Mouse (Mus musculus) Muller cell, postnatal 12 days (primary cell): ENCODE results near the gene Psen1.

Experiments used
- DNase-seq: peaks from one replicate; pipeline ENCODE4 v3.0.0-alpha.2; 2015; ENCODE audit errors: inconsistent ontology term

The Psen1 gene

GRCm38 (mm10) chr12:83726510-83727308 lies 38.8 kb downstream of the Psen1 start:
- no peak for DNase-seq

- DNase-seq: no peak
Measured at GRCm38 (mm10) chr12:83732225-83732624, 44.3 kb downstream of the Psen1 start.

- no peak for DNase-seq
Measured at GRCm38 (mm10) chr12:83734047-83734446, 46.1 kb downstream of the Psen1 start.

- no peak for DNase-seq
Measured at GRCm38 (mm10) chr12:83736236-83736635, 48.3 kb downstream of the Psen1 start.

GRCm38 (mm10) chr12:83738651-83739050 lies 50.7 kb downstream of the Psen1 start:
- DNase-seq: no peak

GRCm38 (mm10) chr12:83741722-83742121 lies 53.8 kb downstream of the Psen1 start:
- no peak for DNase-seq

- DNase-seq: no peak
Measured at GRCm38 (mm10) chr12:83742834-83743233, 54.9 kb downstream of the Psen1 start.

GRCm38 (mm10) chr12:83743712-83744111 lies 55.8 kb downstream of the Psen1 start:
- DNase-seq: no peak

GRCm38 (mm10) chr12:83749186-83749585 lies 61.2 kb downstream of the Psen1 start:
- no peak for DNase-seq

- DNase-seq: no peak
Measured at GRCm38 (mm10) chr12:83752495-83752894, 64.5 kb downstream of the Psen1 start.

GRCm38 (mm10) chr12:83758735-83759134 lies 70.8 kb downstream of the Psen1 start:
- DNase-seq: no peak

- DNase-seq: no peak
Measured at GRCm38 (mm10) chr12:83760201-83760600, 72.2 kb downstream of the Psen1 start.

- DNase-seq: peak; percentile 24
Measured at GRCm38 (mm10) chr12:83762706-83763105, 74.8 kb downstream of the Psen1 start.

- peak; percentile 13 for DNase-seq
Measured at GRCm38 (mm10) chr12:83763311-83764043, 75.5 kb downstream of the Psen1 start, which contains the start of gene Papln. TSS of gene Papln (plus strand) at chr12:83763634.

GRCm38 (mm10) chr12:83764044-83764365 lies 76.1 kb downstream of the Psen1 start:
- no peak for DNase-seq

- no peak for DNase-seq
Measured at GRCm38 (mm10) chr12:83764519-83764918, 76.6 kb downstream of the Psen1 start.

- no peak for DNase-seq
Measured at GRCm38 (mm10) chr12:83765965-83766603, 78.1 kb downstream of the Psen1 start.

GRCm38 (mm10) chr12:83767833-83768232 lies 79.9 kb downstream of the Psen1 start:
- peak; percentile 11 for DNase-seq

GRCm38 (mm10) chr12:83768235-83768899 lies 80.4 kb downstream of the Psen1 start:
- DNase-seq: no peak

GRCm38 (mm10) chr12:83770418-83771256 lies 82.7 kb downstream of the Psen1 start:
- peak; percentile 79 for DNase-seq

- no peak for DNase-seq
Measured at GRCm38 (mm10) chr12:83775621-83776020, 87.7 kb downstream of the Psen1 start.
